Mouse (Mus musculus) spleen, postnatal 4 days (tissue): ENCODE measurements around the gene Cdh13.

ENCODE experiments used
- DNase-seq, 2 experiments: peaks; one replicate each; pipeline ENCODE4 v3.0.0; 2022; ENCODE audit warnings: low spot score in 2 of 2

The Cdh13 gene

DNA sequence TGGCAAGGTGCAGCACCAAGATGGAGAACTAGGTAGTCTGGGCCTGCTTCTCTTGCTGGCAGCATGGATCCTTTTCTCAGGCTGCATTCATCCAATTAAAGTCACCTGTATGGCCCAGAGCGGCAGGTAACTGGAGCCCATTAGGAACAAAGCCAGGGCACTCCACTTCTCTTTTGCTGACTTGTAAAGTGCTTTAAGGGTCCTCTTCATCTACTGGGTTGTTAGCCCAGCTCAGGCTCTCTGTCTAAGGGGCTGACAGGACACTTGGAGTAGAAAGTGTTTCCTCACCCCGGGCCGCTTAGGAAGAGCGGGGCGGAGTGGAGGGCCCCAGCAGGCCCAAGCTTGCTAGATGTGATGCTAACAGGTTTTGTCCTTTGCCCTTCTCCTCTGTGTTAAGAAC is 12.9 kb downstream of the Cdh13 start:
- no peak for DNase-seq

DNA sequence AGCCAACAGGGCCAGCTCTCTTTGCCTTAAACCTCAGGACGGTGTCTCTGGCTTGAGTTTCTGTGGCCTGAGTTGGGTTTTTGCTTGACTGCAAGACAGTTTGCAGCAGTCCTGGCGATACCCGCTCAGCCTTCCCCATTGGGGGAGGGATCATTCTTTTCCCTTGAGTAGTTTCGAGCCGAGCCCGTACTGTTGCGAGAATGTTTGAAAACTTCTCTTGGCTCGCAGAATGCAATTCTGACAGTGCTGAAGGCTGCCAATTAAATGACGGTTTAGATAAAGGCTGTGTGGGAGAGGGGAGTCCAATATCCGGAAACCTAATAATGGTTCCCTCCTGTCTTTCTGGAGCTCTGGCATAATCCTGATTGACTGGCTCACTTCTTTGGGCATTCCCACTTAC is 23.4 kb downstream of the Cdh13 start:
- DNase-seq: no peak

GRCm38 (mm10) chr8:118309106-118309505 is 25.6 kb downstream of the Cdh13 start:
- no peak for DNase-seq

DNA sequence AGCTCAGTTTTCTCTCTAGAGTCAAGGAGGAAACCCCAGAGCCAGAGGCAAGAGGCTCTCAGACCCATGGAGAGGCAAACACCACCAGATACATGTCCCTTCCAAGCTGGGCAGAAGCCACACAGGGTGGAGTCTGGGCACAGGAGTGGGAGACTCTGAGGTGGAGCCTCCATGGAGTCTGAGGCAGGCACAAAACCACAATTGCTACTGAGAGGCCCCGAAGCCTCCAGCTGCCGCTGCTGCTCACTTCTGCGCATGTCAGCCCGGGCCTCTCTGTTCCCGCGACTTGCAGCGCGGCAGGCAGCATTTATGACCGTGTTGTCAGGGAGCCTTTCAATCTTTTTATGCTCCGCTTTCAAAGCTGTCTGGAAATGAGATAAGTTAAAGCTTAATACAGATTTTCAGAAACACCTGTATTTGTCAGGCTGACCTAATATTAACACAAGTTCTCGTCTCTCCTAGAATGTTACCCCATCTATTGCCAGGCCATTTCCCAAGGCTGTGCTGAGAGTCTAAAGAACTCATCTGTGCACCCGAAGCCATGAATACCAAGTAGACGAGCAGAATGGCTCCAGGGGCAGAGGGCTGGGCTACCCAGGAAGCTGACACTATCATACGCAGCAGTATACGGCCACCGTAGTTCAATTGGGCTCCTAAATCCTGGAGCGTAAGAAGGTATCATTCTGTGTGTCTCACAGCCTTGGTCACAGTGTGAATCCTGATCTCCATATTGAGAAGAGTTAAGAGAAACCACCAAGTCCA is 30.1 kb downstream of the Cdh13 start:
- no peak for DNase-seq

DNA sequence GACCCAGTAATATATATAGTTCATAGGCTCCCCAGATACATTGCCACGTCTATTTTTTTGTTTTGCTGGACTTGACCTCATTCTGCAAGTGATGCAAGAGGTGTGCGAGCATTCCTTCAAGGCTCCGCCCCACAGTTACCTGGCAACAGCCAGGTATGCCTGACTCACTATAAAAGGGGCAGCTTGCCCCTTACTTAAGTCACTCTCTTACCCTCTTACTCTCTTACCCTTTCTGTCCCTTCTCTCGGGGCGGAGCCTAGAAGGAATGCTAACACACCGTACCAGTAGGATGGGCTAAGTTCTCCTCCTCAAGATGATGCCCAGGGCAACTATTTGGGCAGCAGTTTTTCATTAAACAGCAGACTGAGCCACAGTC is 30.6 kb downstream of the Cdh13 start:
- no peak for DNase-seq

DNA sequence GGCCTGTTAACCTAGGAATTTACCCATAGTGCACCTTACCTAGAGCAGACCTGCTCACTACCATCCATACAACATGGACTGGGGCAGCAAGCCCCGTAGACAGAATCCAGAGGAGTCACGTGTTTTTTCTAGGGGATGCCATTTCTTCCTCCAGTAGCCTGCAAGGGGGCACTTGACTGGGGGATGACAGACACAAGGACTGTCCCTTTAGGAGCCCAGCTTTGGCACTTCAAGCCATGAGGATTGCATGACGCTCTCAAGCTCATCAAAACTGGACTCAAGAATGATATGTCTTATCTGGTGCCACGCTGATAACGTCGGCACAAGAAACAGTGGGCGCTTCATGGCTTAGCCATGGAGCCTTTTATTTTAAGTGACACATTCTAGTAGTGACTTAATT is 31.4 kb downstream of the Cdh13 start:
- DNase-seq: no peak

DNA sequence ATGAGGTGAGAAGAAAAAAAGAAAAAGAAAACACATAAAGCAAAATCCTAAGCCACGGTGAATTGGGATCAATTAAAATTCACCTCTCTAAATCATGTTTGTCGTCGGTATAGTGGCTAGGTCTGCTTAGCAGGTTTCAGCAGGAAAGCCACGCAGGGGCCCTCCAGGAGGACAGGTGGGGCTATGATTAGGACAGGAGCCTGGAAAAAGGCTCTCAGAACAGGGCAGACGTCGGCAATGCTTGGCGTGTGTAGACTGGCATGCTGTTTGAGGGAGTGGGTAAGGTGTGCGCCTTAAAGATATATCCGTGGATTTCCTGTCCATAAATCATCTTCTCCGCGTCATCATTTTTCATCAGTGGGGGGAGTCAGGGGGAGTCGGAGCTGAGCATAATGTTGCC is 32.9 kb downstream of the Cdh13 start:
- DNase-seq: no peak

GRCm38 (mm10) chr8:118320566-118320965 is 37.0 kb downstream of the Cdh13 start:
- DNase-seq: no peak

DNA sequence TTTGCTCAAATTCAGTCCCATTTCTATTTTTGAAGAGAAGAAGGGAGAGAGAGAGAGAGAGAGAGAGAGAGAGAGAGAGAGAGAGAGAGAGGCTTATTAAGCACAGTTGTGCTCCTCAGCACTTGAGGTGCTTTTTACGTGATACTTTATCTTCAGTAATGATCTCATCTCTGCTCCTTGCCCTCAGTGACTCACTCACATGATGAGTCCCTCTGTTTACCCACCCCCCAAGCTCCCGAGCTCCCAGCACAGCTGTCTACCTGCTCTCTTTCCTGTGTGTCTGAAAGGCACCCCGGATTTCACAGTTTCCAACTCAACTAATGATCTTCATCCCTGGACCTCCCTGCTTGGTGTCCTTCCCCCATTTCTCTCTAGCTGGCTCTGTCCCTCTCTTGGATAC is 39.9 kb downstream of the Cdh13 start:
- no peak for DNase-seq

DNA sequence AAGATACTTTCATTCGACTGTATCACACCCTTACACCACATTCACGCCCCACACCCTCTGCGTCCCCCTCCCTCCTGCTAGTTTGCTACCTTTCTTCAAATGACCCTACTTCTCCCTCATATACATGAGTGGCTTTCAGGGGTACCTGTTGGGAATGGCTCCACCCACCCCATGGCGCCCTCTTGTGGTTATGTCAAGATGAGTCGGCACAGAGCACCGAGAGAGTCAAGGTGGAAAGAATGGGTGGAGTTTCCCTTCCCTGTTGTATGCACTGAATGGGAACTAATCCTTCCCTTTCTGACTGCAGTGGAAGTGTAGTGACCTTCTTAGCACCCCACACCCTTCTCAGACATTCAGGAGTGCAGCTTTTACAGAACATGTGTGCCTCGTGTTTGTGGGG is 51.4 kb downstream of the Cdh13 start:
- DNase-seq: no peak

- no peak for DNase-seq
Measured at GRCm38 (mm10) chr8:118339711-118340110, 56.2 kb downstream of the Cdh13 start.

- no peak for DNase-seq
Measured at GRCm38 (mm10) chr8:118343267-118343666, 59.7 kb downstream of the Cdh13 start.

GRCm38 (mm10) chr8:118348710-118349489 is 65.4 kb downstream of the Cdh13 start:
- no peak for DNase-seq

- no peak for DNase-seq
Measured at GRCm38 (mm10) chr8:118350136-118350535, 66.6 kb downstream of the Cdh13 start.

- no peak for DNase-seq
Measured at GRCm38 (mm10) chr8:118353022-118353421, 69.5 kb downstream of the Cdh13 start.

DNA sequence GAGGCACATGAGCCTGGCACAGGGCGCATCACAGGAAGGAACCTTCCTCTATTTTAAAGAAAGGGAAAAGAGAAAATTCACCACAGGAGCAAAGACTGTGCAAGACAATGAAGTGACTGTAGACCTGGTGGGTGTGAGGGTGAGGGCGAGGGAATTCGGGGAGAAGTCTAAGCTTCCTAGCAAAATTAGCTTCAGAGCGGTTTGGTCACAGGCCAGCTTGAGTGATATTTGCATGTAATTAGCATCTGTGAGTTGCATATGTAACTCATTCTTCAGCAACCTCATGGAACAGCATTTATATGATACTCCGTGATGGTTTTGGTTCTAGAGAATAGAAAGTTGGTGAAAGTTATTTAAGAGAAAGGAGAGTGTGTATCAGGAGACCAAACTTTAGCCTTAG is 73.5 kb downstream of the Cdh13 start:
- no peak for DNase-seq

DNA sequence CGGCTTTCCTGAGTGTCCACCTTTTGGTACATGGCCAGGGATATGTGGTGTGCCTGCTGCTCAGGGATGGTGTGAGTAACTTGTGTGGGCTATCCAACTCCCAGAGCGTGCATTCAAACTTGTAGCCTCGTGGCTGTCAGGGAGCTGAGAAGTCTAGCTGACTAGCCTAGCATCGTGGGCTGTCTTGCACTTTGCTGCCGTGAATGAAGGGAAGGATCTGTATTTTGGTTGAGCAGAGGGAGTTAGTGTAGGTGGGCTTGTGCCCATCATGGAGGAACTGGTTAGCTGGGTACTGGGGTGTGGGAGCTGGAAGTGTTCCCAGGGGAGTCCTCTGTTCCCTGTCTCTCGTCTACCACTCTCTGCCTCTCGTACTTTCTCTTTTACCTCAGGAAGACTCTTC is 74.1 kb downstream of the Cdh13 start:
- no peak for DNase-seq

GRCm38 (mm10) chr8:118363781-118364180 is 80.2 kb downstream of the Cdh13 start:
- DNase-seq: no peak

DNA sequence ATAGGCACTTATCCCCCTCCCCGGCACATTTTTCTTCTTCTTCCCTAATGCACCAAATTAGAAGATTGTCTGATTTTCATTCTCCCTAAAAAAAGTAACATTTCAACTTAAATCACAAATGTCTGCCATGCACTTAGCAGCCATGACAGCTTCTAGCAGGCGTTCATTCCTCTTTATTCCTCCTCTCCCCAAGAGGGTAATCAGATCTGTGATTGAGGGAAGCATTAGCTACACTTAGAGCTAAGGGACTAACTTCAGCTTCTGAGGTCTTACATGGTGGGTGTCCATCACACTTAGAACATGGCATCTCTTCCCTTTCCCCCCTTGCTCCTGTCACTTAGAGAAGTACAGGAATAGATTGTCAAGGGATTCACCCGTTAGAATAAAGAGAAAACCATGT is 89.6 kb downstream of the Cdh13 start:
- DNase-seq: no peak

DNA sequence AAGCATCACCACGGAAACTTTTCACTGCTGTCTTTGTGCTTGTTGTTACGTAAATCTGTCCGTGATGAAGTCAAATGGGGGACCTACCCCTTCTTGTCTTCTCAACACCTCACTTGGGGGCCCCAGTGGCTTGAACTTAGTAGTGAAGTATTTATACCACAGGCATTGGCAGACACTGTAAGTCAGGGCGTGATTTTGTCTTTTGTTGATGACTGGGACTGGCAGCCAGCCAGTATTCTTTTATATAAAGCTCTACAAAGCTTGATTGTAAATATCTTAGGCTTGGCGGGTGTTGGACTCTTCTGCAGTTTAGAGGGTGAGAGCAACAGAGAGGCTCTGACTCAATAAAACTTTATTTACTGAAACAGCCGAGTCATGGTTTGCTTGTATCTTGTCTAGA is 91.2 kb downstream of the Cdh13 start:
- no peak for DNase-seq

GRCm38 (mm10) chr8:118376791-118377190 is 93.3 kb downstream of the Cdh13 start:
- no peak for DNase-seq

- DNase-seq: no peak
Measured at GRCm38 (mm10) chr8:118378985-118379384, 95.5 kb downstream of the Cdh13 start.

GRCm38 (mm10) chr8:118379657-118380056 is 96.1 kb downstream of the Cdh13 start:
- DNase-seq: no peak
